Mouse (Mus musculus) frontal cortex, postnatal 36 days (tissue): Measurements from ENCODE around the gene Pou6f1.
A peak's percentile ranks its signal among the peaks of the same experiment; 100 is the strongest.
"Not testable (repeated sequence)": the region's sequence is repeated elsewhere in the genome, so short reads cannot be mapped to it uniquely, and the experiment has no call there.

ENCODE experiments used
- DNase-seq, 2 experiments: peaks; one replicate each; pipeline ENCODE4 v3.0.0; 2022; ENCODE audit warnings: low spot score in 2 of 2

The Pou6f1 gene

DNA sequence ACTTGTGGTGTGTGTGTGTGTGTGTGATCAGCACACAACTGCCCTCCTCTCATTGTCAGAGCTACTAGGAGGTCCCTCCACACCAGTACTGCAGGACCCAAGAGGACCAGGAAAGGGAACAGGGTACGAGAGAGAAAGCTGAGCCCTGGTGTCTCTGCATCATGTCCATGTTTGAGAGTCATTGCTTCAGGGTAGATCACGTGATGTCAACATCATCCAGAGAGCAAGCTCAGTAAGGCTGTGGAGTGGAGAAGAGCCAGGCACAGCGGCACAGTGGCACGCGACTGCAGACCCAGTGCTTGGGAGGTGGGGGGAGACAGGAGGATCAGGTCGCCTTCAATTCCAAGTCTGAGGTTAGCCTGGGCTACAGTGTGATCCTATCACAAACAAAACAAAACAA is 23.4 kb downstream of the Pou6f1 start:
- DNase-seq = no peak

DNA sequence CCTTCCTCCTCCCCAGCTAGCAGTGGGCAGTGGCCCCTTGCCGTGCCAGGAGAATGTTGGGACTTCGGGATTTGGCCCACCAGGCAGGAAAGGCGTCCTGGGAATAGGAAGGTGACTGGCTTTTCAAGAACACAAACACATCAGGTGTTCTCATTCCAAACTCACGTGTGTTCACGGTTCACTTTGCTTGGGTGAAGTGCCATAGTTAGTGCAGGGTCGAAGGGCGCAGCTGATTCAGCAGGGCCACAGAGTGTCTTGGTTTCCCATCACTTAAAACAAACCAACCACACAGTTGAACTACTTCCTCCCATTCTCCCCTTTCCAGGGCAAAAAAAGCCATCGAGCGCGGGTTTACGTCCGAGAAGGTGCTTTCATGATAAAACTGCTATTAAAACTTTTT is 24.4 kb downstream of the Pou6f1 start:
- DNase-seq = no peak

DNA sequence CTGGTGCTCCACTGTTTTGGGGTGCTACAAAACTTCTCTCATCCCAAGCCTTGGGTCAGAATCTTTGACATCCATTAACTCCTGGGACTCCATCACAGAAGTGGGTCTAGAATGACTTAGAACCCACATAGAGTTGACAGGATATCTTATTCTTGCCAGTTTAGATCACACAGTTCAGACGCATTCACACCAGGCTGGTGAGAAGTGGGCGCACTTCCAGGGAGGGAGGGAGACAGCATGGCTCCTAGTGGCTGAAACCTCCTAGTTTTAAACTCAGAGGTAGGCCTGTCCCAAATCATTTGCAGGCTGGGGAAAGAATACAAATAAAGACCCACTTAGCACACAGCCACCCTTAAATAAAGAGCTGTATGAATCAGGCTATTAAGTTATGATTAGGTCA is 25.4 kb downstream of the Pou6f1 start:
- no peak for DNase-seq

DNA sequence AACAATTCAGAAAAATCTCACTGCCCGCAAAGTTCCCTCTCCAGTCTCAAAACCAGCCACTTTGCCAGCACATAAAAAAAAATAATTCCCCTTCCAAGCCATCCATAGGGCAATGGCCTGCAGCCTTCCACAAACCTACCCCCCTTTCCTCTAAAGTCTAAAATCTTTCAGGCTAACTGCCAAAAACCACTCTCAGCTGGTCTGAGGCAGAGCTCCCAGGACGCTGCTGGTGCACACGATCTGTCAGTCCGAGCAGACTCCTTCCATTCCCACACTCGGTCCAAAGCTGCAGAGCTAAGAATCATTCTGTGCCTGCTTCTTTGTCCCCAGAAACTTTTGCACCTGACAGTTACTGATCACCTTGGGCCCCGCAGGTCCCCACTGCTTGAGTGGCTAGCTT is 25.8 kb downstream of the Pou6f1 start:
- no peak for DNase-seq

DNA sequence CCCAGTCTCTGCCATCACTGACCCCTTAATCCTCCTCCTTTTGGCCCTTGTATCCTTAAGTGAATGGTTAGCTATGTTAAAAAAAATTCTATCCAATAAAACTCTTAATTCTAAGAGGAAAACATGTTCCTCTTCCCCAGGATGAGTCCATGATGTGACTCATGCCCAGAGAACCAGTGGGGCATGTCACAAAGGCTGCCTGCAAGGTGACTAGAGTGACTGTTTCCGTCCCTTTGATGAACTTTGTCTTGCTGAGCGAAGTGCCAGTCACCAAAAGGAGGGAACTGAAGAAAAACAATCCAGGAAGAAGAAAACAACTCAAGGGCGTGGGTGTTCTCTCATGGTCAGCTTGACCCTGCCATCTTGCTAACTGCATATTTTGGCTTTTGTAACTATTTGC is 30.5 kb downstream of the Pou6f1 start:
- DNase-seq = no peak

DNA sequence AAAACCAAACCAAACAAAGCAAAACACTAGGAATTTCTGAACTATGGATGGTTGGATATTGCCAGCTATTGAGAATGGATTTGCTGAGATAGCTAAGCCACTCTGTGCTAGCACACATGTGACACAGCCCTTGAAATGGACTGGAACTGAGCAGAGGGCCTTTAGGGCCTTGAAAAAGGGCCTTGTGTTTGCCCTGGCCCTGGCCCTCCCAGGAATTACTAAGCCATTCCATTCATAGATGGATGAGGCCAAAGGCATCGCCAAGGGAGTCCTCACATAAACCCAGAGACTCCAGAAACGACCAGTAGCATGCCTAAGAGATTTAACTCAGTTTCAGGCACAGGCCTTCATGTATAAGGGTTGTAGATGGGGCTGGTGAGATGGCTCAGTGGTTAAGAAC is 33.3 kb downstream of the Pou6f1 start:
- no peak for DNase-seq

DNA sequence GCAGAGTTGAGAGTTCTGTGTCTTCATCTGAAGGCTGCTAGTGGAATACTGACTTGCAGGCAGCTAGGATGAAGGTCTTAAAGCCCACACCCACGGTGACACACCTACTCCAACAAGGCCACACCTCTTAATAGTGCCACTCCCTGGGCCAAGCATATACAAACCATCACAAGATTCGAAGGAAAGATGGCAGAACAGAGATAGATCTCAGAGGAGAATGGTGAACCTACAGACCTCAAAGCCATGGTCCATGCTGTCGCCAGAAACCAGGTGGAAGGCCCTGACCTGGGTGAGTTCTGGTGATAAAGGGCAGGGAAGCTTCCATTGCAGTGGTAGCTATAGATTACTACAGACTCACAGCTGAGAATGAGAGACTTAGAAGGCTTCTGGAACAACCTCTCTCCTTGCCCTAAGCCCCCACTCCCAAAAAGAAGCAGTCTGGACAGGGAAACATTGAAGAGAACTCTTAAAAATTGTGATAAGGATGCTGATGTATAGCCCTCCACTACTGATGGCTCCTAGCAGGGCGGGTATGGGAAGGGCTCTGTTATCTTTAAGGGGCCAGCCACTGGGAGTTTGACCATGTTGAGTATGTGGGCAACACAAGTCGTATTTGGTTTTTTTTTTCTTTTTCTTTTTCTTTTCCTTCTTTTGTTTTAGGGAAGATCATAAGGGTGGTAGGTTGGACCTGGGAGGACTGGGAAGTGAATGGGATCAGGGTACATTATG is 41.9 kb downstream of the Pou6f1 start:
- no peak for DNase-seq

DNA sequence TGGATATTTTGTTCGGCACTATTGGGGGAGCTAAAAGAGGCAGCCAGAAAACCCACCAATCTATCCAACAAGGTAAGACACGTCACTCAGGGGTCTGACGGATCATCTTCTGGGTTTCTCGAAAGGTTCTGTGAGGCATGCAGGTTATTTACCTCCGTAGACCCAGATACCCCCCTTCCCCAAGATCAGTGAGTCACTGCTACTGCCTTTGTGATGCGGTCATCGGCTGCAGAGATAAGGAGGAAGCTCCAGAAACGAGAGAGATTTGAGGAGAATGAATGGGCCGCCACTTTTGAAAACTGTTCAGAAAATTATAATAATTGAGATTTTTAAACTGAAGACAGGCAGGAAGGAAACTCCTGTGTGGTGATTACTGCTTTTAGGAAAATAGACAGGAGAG is 43.4 kb downstream of the Pou6f1 start:
- no peak for DNase-seq

DNA sequence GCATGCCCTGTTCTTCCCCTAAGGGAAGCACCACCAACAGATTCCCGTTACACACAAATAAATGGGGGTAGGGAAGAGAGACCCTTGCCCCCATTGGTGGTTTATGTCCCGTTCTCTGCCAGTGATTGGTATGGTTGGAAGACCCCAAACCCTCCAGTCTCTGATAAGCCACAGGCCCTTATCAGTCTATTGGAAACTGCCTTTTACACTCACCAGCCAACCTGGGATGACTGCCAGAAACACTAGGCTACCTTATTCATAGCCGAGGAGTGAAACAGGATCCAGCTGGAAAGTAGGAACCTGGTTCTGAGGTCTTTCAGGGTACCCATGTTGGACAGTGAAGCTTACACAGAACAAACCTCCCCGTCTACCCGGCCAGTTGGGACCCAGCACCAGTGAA is 43.8 kb downstream of the Pou6f1 start:
- no peak for DNase-seq

DNA sequence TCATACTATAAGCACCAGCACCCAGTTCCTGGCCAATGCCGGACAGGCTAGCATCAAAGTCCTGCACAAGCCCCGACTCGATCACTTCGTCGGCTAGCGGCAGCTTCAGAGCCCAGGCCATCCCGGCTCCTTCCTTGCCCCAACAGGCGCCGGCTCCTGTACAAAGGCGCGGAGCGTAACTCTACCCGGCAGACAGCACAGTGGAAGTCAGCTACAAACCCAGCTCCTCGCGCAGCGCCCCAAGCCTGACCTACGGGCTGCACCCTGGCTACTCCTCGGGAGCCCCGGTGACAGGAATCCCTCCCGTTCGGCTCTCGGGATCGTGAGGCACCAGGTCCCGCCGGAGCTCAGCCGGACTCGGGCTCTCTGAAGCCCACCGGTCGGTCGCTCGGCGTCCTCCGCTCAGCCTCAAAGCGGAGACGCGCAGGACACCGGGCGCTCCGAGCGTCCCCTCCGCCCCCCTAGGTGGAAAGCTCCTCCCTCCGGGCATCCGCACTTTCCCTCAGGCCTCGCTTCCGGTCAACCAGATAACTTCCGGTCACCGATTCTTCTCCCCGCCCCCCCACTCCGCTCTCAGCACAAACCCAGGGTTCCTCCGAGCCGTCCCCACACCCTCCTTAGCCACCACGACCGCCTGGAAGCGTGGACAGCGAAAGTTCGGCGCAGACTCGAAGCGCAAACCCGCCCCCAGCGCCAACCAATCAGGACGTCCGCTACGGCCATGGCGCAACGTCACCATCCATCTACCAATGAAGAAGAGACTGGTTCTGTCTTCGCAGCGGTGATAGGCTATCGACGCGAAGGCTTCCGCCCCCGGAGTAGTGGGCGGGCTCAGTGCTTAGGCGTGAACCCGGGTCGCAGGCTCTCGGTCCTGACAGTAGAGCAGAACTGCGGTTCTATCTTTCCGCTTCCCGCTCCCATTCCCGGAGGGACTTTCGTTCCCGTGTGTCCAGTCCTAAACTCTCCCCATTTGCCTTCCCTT is 48.2 kb downstream of the Pou6f1 start, which contains the start of gene Tfcp2:
Gene Tfcp2 (minus strand): TSS at position 683 of the 982 bp plus-strand sequence.
- peak; percentile 99 to 100 for DNase-seq

DNA sequence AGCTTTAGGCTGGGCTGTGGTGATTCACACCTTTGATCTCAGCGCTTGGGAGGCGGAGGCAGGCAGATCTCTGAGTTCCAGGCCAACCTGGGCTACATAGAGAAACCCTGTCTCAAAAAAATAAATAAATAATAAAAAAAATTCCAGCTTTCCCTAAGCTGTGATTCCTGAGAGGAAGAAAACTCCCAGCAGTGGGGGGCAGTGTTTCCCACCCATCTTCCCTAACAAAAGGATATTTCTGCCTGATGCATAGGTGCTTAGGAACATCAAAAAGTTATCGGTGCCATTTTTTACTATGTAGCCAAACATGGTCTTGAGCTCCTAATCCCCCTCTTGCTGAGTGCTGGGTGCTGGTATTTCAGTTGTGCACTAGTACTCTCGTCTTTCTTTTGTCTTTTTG is 49.5 kb downstream of the Pou6f1 start:
- peak in 1 of 2 experiments; percentile 6 for DNase-seq

DNA sequence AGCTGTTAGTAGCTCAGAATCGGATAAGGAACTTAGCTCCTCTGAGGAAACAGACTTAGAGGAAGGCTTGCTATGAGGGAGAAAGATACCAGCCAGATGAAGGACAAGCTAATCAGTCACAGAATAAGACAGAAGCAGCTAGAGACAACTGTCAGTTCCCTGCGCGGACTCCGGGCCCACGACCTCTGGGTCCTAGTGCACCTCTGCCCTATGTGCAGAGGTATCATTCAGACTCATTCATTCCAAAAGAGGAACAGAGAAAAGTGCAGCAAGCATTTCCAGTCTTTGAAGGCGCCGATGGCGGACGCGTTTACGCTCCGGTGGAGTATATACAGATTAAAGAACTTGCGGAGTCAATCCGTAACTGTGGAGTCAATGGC is 56.1 kb downstream of the Pou6f1 start:
- not testable (repeated sequence) for DNase-seq

DNA sequence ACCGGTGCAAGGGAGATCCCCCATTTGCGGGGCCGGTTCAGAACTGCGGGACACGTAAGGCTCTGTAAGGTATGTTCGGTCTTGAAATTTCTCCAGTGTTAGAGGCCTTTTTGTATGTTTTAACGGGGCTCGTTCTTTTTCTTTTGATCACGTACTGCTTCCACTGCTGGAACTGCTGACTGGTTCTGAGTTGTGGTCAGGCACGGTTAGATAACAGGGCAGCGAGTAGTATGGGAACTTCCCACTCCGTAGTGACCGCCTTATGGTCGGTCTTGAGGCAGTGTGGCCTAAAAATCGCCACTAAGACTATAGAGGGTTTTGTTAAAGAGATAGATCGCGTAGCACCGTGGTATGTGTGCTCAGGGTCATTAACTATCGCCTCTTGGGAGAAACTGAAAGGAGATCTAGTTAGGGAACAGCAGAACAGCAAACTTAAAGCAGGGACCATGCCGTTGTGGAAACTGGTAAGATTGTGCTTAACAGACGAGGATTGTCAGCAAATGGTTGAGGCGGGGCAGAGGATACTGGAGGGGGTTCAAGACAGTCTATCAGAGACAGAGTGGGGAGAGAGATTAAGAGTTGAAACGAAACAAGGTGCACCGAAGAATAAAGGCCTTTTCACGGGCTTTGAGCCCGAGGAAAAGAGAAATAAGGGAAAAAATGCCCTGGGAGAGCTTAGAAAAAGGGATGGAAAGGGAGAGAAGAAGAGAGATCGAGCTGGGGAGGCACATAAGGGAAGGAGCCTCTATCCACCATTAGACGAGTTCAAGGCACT is 56.7 kb downstream of the Pou6f1 start:
- DNase-seq = not testable (repeated sequence)

DNA sequence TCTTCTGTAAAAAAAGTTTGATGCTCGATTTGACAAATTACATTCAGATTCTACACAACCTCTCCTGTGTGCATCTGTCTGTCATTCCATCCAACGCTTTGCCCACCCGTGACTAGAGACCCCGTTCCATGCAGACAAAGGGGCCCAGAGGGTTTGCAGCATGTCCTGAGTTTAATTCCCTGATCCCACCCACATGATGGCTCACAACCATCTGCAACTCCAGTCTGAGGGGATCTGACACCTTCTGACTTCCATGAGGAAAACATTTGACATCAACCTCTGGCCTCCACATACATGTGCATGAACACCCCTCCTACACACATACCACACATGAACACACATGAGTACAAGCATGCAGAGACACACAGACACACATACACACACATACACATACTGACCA is 58.4 kb downstream of the Pou6f1 start:
- no peak for DNase-seq

DNA sequence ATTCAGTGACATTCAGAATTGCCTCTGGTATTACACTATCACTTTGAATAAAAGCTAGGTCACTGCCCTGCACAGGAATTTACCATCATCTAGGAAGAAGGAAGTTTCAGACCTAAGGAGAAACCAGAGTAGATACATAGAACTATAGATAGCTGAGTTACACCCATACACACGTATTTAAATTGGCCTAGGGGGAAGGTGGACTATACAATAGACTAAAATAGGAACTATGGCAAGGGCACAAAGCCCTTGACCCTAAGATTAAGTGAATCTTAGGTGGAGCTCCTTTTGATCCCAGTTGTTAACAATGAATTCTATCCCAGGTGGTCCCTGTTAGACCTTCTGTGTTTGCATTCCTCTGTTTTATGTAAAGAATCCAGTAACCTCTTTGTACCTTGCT is 58.8 kb downstream of the Pou6f1 start:
- DNase-seq = not testable (repeated sequence)

DNA sequence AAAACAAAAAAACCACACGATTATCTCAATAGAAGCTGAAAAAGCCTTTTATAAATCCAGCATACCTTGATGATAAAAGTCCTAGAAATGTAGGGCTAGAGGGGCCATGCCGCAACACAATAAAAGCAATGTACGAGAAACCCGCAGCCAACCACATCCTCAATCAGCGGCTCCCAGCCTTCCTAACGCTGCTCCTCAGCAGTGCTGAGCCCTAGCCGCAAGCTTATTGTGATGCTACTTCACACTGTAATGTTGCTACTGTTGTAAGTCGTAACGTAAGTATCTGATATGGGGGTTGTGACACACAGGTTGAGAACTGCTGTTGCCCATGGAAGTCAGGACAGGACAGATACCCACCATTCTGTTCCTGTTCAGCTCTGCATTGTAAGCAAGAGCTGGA is 60.4 kb downstream of the Pou6f1 start:
- DNase-seq = no peak

DNA sequence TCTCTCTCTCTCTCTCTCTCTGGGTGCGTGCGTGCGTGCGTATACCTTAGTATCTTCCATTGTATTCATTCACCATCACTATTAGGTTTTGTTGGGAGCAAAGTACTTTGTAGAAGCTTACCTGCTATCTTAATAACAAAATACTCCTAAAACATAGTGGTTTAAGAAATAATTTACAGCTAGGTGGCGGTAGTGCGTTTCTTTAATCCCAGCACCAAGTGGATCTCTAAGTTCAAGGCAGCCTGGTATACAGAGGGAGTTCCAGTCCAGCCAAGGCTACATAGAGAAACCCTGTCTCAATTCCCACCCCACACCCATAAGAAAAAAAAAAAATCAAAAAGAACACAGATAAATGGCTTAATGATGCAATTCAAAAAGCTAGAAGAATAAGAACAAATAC is 61.9 kb downstream of the Pou6f1 start:
- DNase-seq = no peak

DNA sequence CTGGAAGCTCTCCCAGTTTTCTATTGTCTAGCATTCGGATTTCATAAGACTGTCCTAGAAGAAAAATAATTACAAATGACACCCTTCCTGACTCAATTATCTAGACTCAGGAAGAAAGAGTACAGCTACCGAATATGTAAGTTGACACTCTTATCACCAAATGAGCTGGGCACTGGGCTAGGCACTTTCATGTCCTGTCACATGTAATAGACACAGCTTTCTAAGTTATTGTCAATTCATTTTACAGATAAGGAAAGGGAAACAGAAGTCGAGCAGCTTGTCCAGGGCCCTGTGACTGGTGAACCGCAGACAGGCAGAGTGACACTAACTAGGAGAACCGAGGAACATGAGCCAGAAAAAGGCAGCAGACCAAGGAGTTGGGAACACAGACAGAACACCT is 71.9 kb downstream of the Pou6f1 start:
- DNase-seq = no peak

DNA sequence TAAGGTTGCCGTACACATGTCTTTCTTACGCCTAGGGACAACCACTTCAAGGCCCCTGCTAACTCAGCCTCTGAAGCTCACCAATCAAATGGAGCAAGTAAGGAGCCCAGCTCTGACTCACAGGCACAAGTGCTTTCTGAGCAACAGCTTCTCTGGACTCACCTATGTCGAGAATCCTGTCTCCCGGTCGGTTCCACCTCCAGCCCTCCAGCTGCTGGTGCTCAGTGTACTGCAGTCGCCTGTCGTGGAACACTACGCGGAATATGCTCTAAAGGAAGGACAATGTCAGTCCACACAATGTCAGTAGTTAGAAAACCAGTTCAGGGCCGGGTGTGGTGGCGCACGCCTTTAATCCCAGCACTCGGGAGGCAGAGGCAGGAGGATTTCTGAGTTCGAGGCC is 74.4 kb downstream of the Pou6f1 start:
- DNase-seq = no peak
